Comparison of ENCODE assay signal across 31 mouse cellular contexts in genomic region chr7:63873880-63874279, GRCm38 (mm10). TPM values are rescaled to one million over a fixed set of nuclear protein-coding genes. Genes with fewer than 3 reads are reported as not detected.
DNase-seq lines count a peak whose midpoint lies in the region; ATAC-seq lines count a peak whose summit lies in the region.
"Had no signal": no experiment of that assay in that cellular context is flagged by ENCODE, and none has a peak within 500 bp of the region (broad histone marks: within the 10 kb centered on the region; RNA-seq: fewer than 3 reads in every experiment).

No protein-coding gene starts in this region.

- DNase-seq in heart, adult 18-20 months, result peak; percentile 62 to 72
- no peak for DNase-seq in heart, postnatal 25 days (ENCODE audit: low spot score)
- DNase-seq in right cerebral cortex, postnatal 10 days (ENCODE audit: low spot score in 2 of 2), result no peak
- DNase-seq in B cell, adult 2 months, result no peak
- DNase-seq in thymus, postnatal 25 days, result no peak
- DNase-seq: adrenal gland, postnatal 36 days; cerebellum, adult 9-10 months; kidney, adult 11 months; kidney, postnatal 36 days; liver; retina, postnatal 1 day; thymus, adult 18-20 months had no signal

- H3K27ac ChIP-seq in heart, embryonic 14.5 days (replicated peaks in 1 of 2; ENCODE audit: control insufficient read depth in 1 of 2, insufficient read depth in 1 of 2, low read depth in 2 of 2, low read length in 2 of 2), result no peak overlapping the region
- H3K27ac ChIP-seq in intestine, embryonic 15.5 days, result no peak overlapping the region
- H3K27ac ChIP-seq in forebrain, embryonic 12.5 days, result no peak overlapping the region
- H3K27ac ChIP-seq: embryonic facial prominence, embryonic 15.5 days; hindbrain, embryonic 10.5 days; kidney, embryonic 15.5 days; limb, embryonic 10.5 days; liver, embryonic 15.5 days; macrophage; midbrain, embryonic 15.5 days; neural tube, embryonic 12.5 days had no signal

- H3K27me3 ChIP-seq in heart, embryonic 14.5 days (ENCODE audit: control insufficient read depth, insufficient read depth, low read length), result no peaks in the 10 kb centered on the region
- H3K27me3 ChIP-seq in intestine, embryonic 15.5 days (replicated peaks), result no peaks in the 10 kb centered on the region
- H3K27me3 ChIP-seq in forebrain, embryonic 12.5 days, result no peaks in the 10 kb centered on the region
- H3K27me3 ChIP-seq: embryonic facial prominence, embryonic 15.5 days; kidney, embryonic 15.5 days; midbrain, embryonic 15.5 days; neural tube, embryonic 12.5 days had no signal

- peaks cover 14 to 18% of the 10 kb centered on the region in 2 experiments for H3K4me1 ChIP-seq in heart, embryonic 14.5 days (ENCODE audit: control insufficient read depth in 2 of 2, insufficient read depth in 2 of 2, low read length in 2 of 2)
- 0 out of 2 replicates have a peak, but pooled peaks cover 12% of the 10 kb centered on the region for H3K4me1 ChIP-seq in intestine, embryonic 15.5 days (replicated peaks)
- 0 out of 2 replicates have a peak, but pooled peaks cover 7% of the 10 kb centered on the region for H3K4me1 ChIP-seq in forebrain, embryonic 12.5 days
- H3K4me1 ChIP-seq: midbrain, embryonic 15.5 days; neural tube, embryonic 12.5 days had no signal

- H3K4me3 ChIP-seq in heart, embryonic 14.5 days (ENCODE audit: control insufficient read depth in 1 of 2, insufficient read depth in 1 of 2, low read depth in 1 of 2, low read length in 2 of 2), result peak overlapping the region in 1 of 2 experiments; percentile 2; a peak in 1 of 4 replicates
- no peak overlapping the region for H3K4me3 ChIP-seq in intestine, embryonic 15.5 days (replicated peaks)
- H3K4me3 ChIP-seq in forebrain, embryonic 12.5 days (replicated peaks), result no peak overlapping the region
- H3K4me3 ChIP-seq: embryonic facial prominence, embryonic 15.5 days; hindbrain, embryonic 10.5 days; kidney, embryonic 15.5 days; limb, embryonic 10.5 days; liver, embryonic 15.5 days; midbrain, embryonic 15.5 days; neural tube, embryonic 12.5 days had no signal

- ATAC-seq in heart, embryonic 14.5 days (ENCODE audit: insufficient number of reproducible peaks, insufficient read depth, low FRiP score, low read depth), result no peak
- peak; percentile 79 for ATAC-seq in intestine, embryonic 15.5 days
- no peak for ATAC-seq in forebrain, embryonic 12.5 days (ENCODE audit: low FRiP score)
- ATAC-seq: CD4-positive, CD25-positive, alpha-beta regulatory T cell, adult 4 months; forebrain, embryonic 16.5 days; hindbrain, embryonic 16.5 days; midbrain, embryonic 15.5 days had no signal

- intact Hi-C loops in heart, postnatal 25 days (cut with DNase I), result no loop called here

- 16% methylated on average over 12 of the region's 12 CpGs for WGBS in heart, embryonic 14.5 days
- 53% methylated on average over 12 of the region's 12 CpGs for WGBS in intestine, embryonic 15.5 days
- 72% methylated on average over 12 of the region's 12 CpGs for WGBS in forebrain, embryonic 12.5 days

- peak overlapping the region; percentile 21; the same call in 1 of the 2 replicates for H3K9ac ChIP-seq in heart, embryonic 14.5 days (ENCODE audit: low read length)
- no peak overlapping the region for H3K9ac ChIP-seq in intestine, embryonic 15.5 days
- no peak overlapping the region for H3K9ac ChIP-seq in forebrain, embryonic 12.5 days
- H3K9ac ChIP-seq: embryonic facial prominence, embryonic 15.5 days; kidney, embryonic 15.5 days; liver, embryonic 15.5 days; midbrain, embryonic 15.5 days; neural tube, embryonic 12.5 days had no signal

- peak overlapping the region; percentile 42 for H3K4me2 ChIP-seq in heart, embryonic 14.5 days (ENCODE audit: low read length)
- H3K4me2 ChIP-seq in intestine, embryonic 15.5 days (replicated peaks), result peak overlapping the region; percentile 25
- no peak overlapping the region for H3K4me2 ChIP-seq in forebrain, embryonic 12.5 days
- H3K4me2 ChIP-seq: embryonic facial prominence, embryonic 15.5 days; kidney, embryonic 15.5 days; liver, embryonic 15.5 days; midbrain, embryonic 15.5 days; neural tube, embryonic 12.5 days had no signal

- H3K9me3 ChIP-seq in heart, embryonic 14.5 days (ENCODE audit: control insufficient read depth, low read length), result no peaks in the 10 kb centered on the region
- no peaks in the 10 kb centered on the region for H3K9me3 ChIP-seq in intestine, embryonic 15.5 days
- H3K9me3 ChIP-seq in forebrain, embryonic 12.5 days, result no peaks in the 10 kb centered on the region
- H3K9me3 ChIP-seq: embryonic facial prominence, embryonic 15.5 days; hindbrain, embryonic 10.5 days; kidney, embryonic 15.5 days; limb, embryonic 10.5 days; liver, embryonic 15.5 days; midbrain, embryonic 15.5 days; neural tube, embryonic 12.5 days had no signal

- no peaks in the 10 kb centered on the region for H3K36me3 ChIP-seq in heart, embryonic 14.5 days (ENCODE audit: control insufficient read depth, insufficient read depth, low read length)
- H3K36me3 ChIP-seq in intestine, embryonic 15.5 days, result no peaks in the 10 kb centered on the region
- no peaks in the 10 kb centered on the region for H3K36me3 ChIP-seq in forebrain, embryonic 12.5 days (replicated peaks)
- H3K36me3 ChIP-seq: embryonic facial prominence, embryonic 15.5 days; hindbrain, embryonic 10.5 days; kidney, embryonic 15.5 days; limb, embryonic 10.5 days; liver, embryonic 15.5 days; midbrain, embryonic 15.5 days; neural tube, embryonic 12.5 days had no signal

RNA-seq across cellular contexts. Expression of gene E030018B13Rik, which starts 42.8 kb away (rescaled TPM):
- total RNA-seq in heart, adult 18-20 months (2021), result not detected
- not detected for total RNA-seq in heart, postnatal 25 days (2021)
- not detected in 2 replicates for polyA plus RNA-seq in heart, embryonic 14.5 days (2014; fragmentation: Nextera tagmentation; extraction: Ambion mirVana)
- not detected in 2 replicates for polyA plus RNA-seq in intestine, embryonic 15.5 days (2015; fragmentation: Nextera tagmentation; extraction: Ambion mirVana)
- not detected in 2 replicates for polyA plus RNA-seq in forebrain, embryonic 12.5 days (2016; fragmentation: Nextera tagmentation; extraction: Ambion mirVana)
- total RNA-seq: adrenal gland, adult 18-20 months; adrenal gland, postnatal 36 days; gastrocnemius, postnatal 4 days; layer of hippocampus, postnatal 14 days; left cerebral cortex, adult 8-10 months had no signal
- polyA plus RNA-seq: CD4-positive, CD25-positive, alpha-beta regulatory T cell, adult 4 months; hindbrain, embryonic 10.5 days; hindbrain, embryonic 16.5 days; kidney, embryonic 15.5 days; limb, embryonic 10.5 days; liver, embryonic 15.5 days; lung, embryonic 16.5 days; macrophage had no signal

Comparison
In these comparisons a context has a peak if more than half of its experiments do, and no peak if none do; other contexts are left out.
1. DNase-seq: peak in heart, adult 18-20 months (2 of 2); none in heart, postnatal 25 days (single experiment), right cerebral cortex, postnatal 10 days (0 of 2), B cell, adult 2 months (0 of 2) and thymus, postnatal 25 days (single experiment).